Mouse (Mus musculus) midbrain, postnatal 0 days (tissue): ENCODE measurements at regions not wholly inside any gene's neighbourhood (a gene's known extent, or its start where the extent isn't known, plus 50 kb on each side); places are given as distances from the start of the nearest gene placed in this dataset.
A peak's percentile ranks its signal among the peaks of the same experiment; 100 is the strongest.

Experiments
- ATAC-seq: fragments of 200-750 bp; cut with Nextera tagmentation; 2 replicates; pipeline ENCODE4 v1.8.0; 2017; ENCODE audit warnings: moderate number of reproducible peaks, mild to moderate bottlenecking, moderate TSS enrichment, moderate library complexity; ENCODE audit not compliant: low FRiP score
- DNase-seq: peaks from one replicate; pipeline ENCODE4 v3.0.0-alpha.2; 2015; ENCODE audit warnings: low spot score
- H3K27ac ChIP-seq: fragments of 300-500 bp; sonication (generic); 2 replicates; pipeline ENCODE4 v1.5.1; 2014; ENCODE audit warnings: low read depth, mild to moderate bottlenecking, low read length, mixed read lengths
- H3K27me3 ChIP-seq: fragments of 300-500 bp; sonication (generic); 2 replicates; pipeline ENCODE4 v1.6.1; 2014; ENCODE audit warnings: low read length, control low read depth, mixed read lengths; ENCODE audit not compliant: insufficient read depth
- H3K36me3 ChIP-seq: fragments of 300-500 bp; sonication (generic); 2 replicates; pipeline ENCODE4 v1.6.1; 2014; ENCODE audit warnings: low read length, control low read depth, mixed read lengths; ENCODE audit not compliant: insufficient read depth
- H3K4me1 ChIP-seq: fragments of 300-500 bp; sonication (generic); 2 replicates; pipeline ENCODE4 v1.6.1; 2014; ENCODE audit warnings: mild to moderate bottlenecking, control low read depth, antibody characterized with exemption, low read length, mixed read lengths; ENCODE audit not compliant: insufficient read depth
- H3K4me2 ChIP-seq: fragments of 300-500 bp; sonication (generic); 2 replicates; pipeline ENCODE4 v1.6.1; 2014; ENCODE audit warnings: low read depth, mild to moderate bottlenecking, low read length, mixed read lengths; ENCODE audit not compliant: poor library complexity, severe bottlenecking
- H3K4me3 ChIP-seq: fragments of 300-500 bp; sonication (generic); 2 replicates; pipeline ENCODE4 v1.5.1; 2014; ENCODE audit warnings: low read depth, mild to moderate bottlenecking, low read length, moderate library complexity
- H3K9ac ChIP-seq: fragments of 300-500 bp; sonication (generic); replicated peaks from 2 replicates; pipeline ENCODE4 v1.6.1; 2014; ENCODE audit warnings: mild to moderate bottlenecking, low read length, moderate library complexity, mixed read lengths; ENCODE audit not compliant: poor library complexity, severe bottlenecking
- H3K9me3 ChIP-seq: fragments of 300-500 bp; sonication (generic); 2 replicates; pipeline ENCODE4 v1.6.1; 2016; ENCODE audit warnings: low read length, control low read depth
- CTCF ChIP-seq: IDR thresholded peaks from 2 replicates; pipeline ENCODE4 v1.5.1; 2016; ENCODE audit warnings: antibody characterized with exemption, mild to moderate bottlenecking
- WGBS: fragments of 180-500 bp; shearing (Covaris S2); extraction: QIAGEN DNeasy Blood & Tissue Kit; methylation state at CpG from one replicate; pipeline ENCODE4 v1.1.7; 2014; 5-methylcytosine and 5-hydroxymethylcytosine counted together

- Histone ChIP-seq H3K36me3 (no peaks in the 10 kb centered on the region), H3K9ac (no peak overlapping the region), H3K4me2 (no peak overlapping the region), H3K4me3 (no peak overlapping the region), H3K4me1 (peaks cover 8% of the 10 kb centered on the region; the same call in 1 of the 2 replicates), H3K27ac (no peak overlapping the region), H3K27me3 (no peaks in the 10 kb centered on the region), H3K9me3 (no peaks in the 10 kb centered on the region)
- no peak for DNase-seq
- WGBS: 70% methylated on average over 10 of the region's 10 CpGs
- no peak for TF ChIP-seq CTCF
- ATAC-seq: no peak
Observed at GRCm38 (mm10) chr11:114199081-114199586, 132.3 kb upstream of the Sdk2 start.

GRCm38 (mm10) chr11:114198317-114199032, 131.6 kb upstream of the Sdk2 start:
- H3K4me1 ChIP-seq: peaks cover 8% of the 10 kb centered on the region; the same call in 1 of the 2 replicates
- H3K9ac ChIP-seq: 0 out of 2 replicates have a peak overlapping the region, but pooled peaks have one; percentile 19
- ATAC-seq (peak; percentile 62; the same call in 1 of the 2 replicates), DNase-seq (peak; percentile 89)
- 55% methylated on average over 15 of the region's 15 CpGs for WGBS
- H3K4me2 ChIP-seq: no peak overlapping the region
- no peaks in the 10 kb centered on the region for H3K36me3 ChIP-seq
- no peaks in the 10 kb centered on the region for H3K27me3 ChIP-seq
- TF ChIP-seq CTCF: no peak
- no peaks in the 10 kb centered on the region for H3K9me3 ChIP-seq
- no peak overlapping the region for H3K4me3 ChIP-seq
- H3K27ac ChIP-seq: no peak overlapping the region

- TF ChIP-seq CTCF: no peak
- H3K27ac ChIP-seq: no peak overlapping the region
- H3K9ac ChIP-seq: no peak overlapping the region
- no peak for DNase-seq
- H3K9me3 ChIP-seq: no peaks in the 10 kb centered on the region
- H3K4me2 ChIP-seq: no peak overlapping the region
- WGBS: 93% methylated on average over 2 of the region's 2 CpGs
- no peak for ATAC-seq
- peaks cover 8% of the 10 kb centered on the region; the same call in 1 of the 2 replicates for H3K4me1 ChIP-seq
- no peak overlapping the region for H3K4me3 ChIP-seq
- no peaks in the 10 kb centered on the region for H3K36me3 ChIP-seq
- no peaks in the 10 kb centered on the region; the same call in 1 of the 2 replicates for H3K27me3 ChIP-seq
Observed at GRCm38 (mm10) chr11:114195291-114195690, 128.4 kb upstream of the Sdk2 start.

- Histone ChIP-seq H3K27me3 (no peaks in the 10 kb centered on the region; the same call in 1 of the 2 replicates), H3K9ac (no peak overlapping the region), H3K4me3 (no peak overlapping the region), H3K9me3 (no peaks in the 10 kb centered on the region), H3K4me1 (peaks cover 8% of the 10 kb centered on the region; the same call in 1 of the 2 replicates), H3K27ac (no peak overlapping the region), H3K36me3 (no peaks in the 10 kb centered on the region), H3K4me2 (no peak overlapping the region)
- no peak for DNase-seq
- no peak for ATAC-seq
- peak; percentile 41 for TF ChIP-seq CTCF
- 56% methylated on average over 16 of the region's 16 CpGs for WGBS
Observed at GRCm38 (mm10) chr11:114194055-114194706, 127.3 kb upstream of the Sdk2 start.

GRCm38 (mm10) chr11:114193018-114193417, 126.2 kb upstream of the Sdk2 start:
- H3K4me2 ChIP-seq: no peak overlapping the region
- no peak overlapping the region for H3K9ac ChIP-seq
- H3K4me3 ChIP-seq: no peak overlapping the region
- WGBS: 91% methylated on average over 7 of the region's 7 CpGs
- H3K9me3 ChIP-seq: no peaks in the 10 kb centered on the region
- H3K27me3 ChIP-seq: no peaks in the 10 kb centered on the region; the same call in 1 of the 2 replicates
- DNase-seq: no peak
- no peak for TF ChIP-seq CTCF
- H3K27ac ChIP-seq: no peak overlapping the region
- H3K4me1 ChIP-seq: no peaks in the 10 kb centered on the region
- ATAC-seq: no peak
- H3K36me3 ChIP-seq: no peaks in the 10 kb centered on the region

GRCm38 (mm10) chr11:114191661-114192060, 124.8 kb upstream of the Sdk2 start:
- Histone ChIP-seq H3K36me3 (no peaks in the 10 kb centered on the region), H3K4me3 (no peak overlapping the region), H3K27me3 (no peaks in the 10 kb centered on the region; the same call in 1 of the 2 replicates), H3K9ac (no peak overlapping the region), H3K9me3 (no peaks in the 10 kb centered on the region), H3K4me2 (no peak overlapping the region), H3K27ac (no peak overlapping the region), H3K4me1 (no peaks in the 10 kb centered on the region)
- ATAC-seq: no peak
- WGBS: 64% methylated on average over 5 of the region's 5 CpGs
- DNase-seq: no peak
- no peak for TF ChIP-seq CTCF
